Comparison of ENCODE assay signal across 21 mouse cellular contexts in the genomic region with DNA sequence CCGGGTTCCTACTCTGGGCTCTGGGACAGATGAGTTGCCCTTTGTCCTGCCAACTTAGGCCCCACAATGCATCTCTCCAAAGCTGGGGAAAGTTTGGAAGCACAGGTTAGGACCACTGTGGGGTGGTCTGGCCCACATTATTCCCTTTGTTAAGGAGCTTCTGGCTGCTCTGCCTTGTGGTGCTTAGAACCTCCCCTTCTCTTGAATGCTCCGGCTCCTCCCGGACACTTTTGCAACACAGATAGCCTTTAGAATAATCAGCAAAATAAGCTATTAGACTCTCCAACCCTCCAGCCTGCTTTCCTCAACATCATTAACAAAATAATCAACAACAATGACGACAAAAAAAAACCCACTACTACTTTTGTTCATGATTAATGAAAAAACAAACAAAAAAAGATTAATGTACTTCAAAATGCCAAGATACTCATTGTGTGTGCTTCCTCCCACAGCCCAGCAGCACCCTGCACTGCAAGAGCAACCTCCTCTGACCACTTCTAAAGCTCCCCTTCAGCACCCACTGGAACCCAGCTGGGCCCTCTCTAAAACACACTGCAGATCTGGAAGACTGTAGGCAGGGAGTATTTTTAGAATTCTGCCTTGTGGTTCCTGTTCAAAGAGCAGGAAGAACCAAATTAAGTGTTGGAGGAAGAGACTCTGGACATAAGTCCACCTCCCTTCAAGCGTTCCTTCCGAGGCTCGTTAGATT. TPM values are rescaled to one million over a fixed set of nuclear protein-coding genes. Genes with fewer than 3 reads are reported as not detected.
DNase-seq lines count a peak whose midpoint lies in the region; ATAC-seq and TF ChIP-seq lines count a peak whose summit lies in the region.
"Had no signal": no experiment of that assay in that cellular context is flagged by ENCODE, and none has a peak within 500 bp of the region (broad histone marks: within the 10 kb centered on the region; RNA-seq: fewer than 3 reads in every experiment).

No protein-coding gene starts in this region.

- 0 out of 2 replicates have a peak, but pooled peaks cover 7% of the 10 kb centered on the region for H3K4me1 ChIP-seq in kidney, postnatal 0 days (replicated peaks; ENCODE audit: insufficient read depth, low read length)
- peaks cover 3% of the 10 kb centered on the region; the same call in 1 of the 2 replicates for H3K4me1 ChIP-seq in lung, embryonic 14.5 days (ENCODE audit: insufficient read depth)
- no peaks in the 10 kb centered on the region for H3K4me1 ChIP-seq in hindbrain, embryonic 13.5 days (replicated peaks)
- H3K4me1 ChIP-seq: embryonic facial prominence, embryonic 13.5 days; hindbrain, embryonic 15.5 days; neural tube, embryonic 12.5 days had no signal

- no peak overlapping the region for H3K4me3 ChIP-seq in kidney, postnatal 0 days (replicated peaks; ENCODE audit: low read depth, low read length)
- H3K4me3 ChIP-seq in lung, embryonic 14.5 days (ENCODE audit: low read depth, low read length): no peak overlapping the region
- H3K4me3 ChIP-seq in hindbrain, embryonic 13.5 days: no peak overlapping the region
- H3K4me3 ChIP-seq: embryonic facial prominence, embryonic 13.5 days; hindbrain, embryonic 15.5 days; neural tube, embryonic 12.5 days had no signal

- DNase-seq in kidney, postnatal 0 days (ENCODE audit: low spot score): peak; percentile 82
- no peak for DNase-seq in kidney, adult 18-20 months
- DNase-seq in lung, embryonic 14.5 days: peak; percentile 93
- DNase-seq in lung, postnatal 25 days (ENCODE audit: low spot score): peak; percentile 62
- DNase-seq in spleen, postnatal 14 days (ENCODE audit: low spot score in 2 of 2): no peak
- DNase-seq: adrenal gland, postnatal 36 days; cerebellum, adult 9-10 months; gastrocnemius, postnatal 25 days; heart, postnatal 14 days; liver; liver, postnatal 0 days; right cerebral cortex, postnatal 14 days had no signal

- no peak overlapping the region for H3K4me2 ChIP-seq in kidney, postnatal 0 days (ENCODE audit: low read length)
- H3K4me2 ChIP-seq in lung, embryonic 14.5 days: no peak overlapping the region
- H3K4me2 ChIP-seq in hindbrain, embryonic 13.5 days: no peak overlapping the region
- H3K4me2 ChIP-seq: embryonic facial prominence, embryonic 13.5 days; heart, embryonic 11.5 days; hindbrain, embryonic 15.5 days; midbrain, embryonic 11.5 days; neural tube, embryonic 12.5 days had no signal

- H3K27ac ChIP-seq in kidney, postnatal 0 days: peak overlapping the region; percentile 71; the same call in 1 of the 2 replicates
- peak overlapping the region; percentile 94 for H3K27ac ChIP-seq in lung, embryonic 14.5 days (ENCODE audit: low read depth)
- no peak overlapping the region for H3K27ac ChIP-seq in hindbrain, embryonic 13.5 days
- H3K27ac ChIP-seq: embryonic facial prominence, embryonic 13.5 days; hindbrain, embryonic 15.5 days; neural tube, embryonic 12.5 days had no signal

- no peaks in the 10 kb centered on the region for H3K36me3 ChIP-seq in kidney, postnatal 0 days (ENCODE audit: insufficient read depth, low read length)
- no peaks in the 10 kb centered on the region for H3K36me3 ChIP-seq in lung, embryonic 14.5 days (ENCODE audit: insufficient read depth)
- H3K36me3 ChIP-seq in hindbrain, embryonic 13.5 days: no peaks in the 10 kb centered on the region
- H3K36me3 ChIP-seq: embryonic facial prominence, embryonic 13.5 days; hindbrain, embryonic 15.5 days; neural tube, embryonic 12.5 days had no signal

- ATAC-seq in kidney, postnatal 0 days (replicated peaks; ENCODE audit: low FRiP score, low read depth): 0 out of 2 replicates have a peak, but pooled peaks have one; percentile 14
- ATAC-seq in lung, embryonic 14.5 days (ENCODE audit: insufficient read depth): peak; percentile 98
- no peak for ATAC-seq in erythroblast, adult 5-6 weeks (replicated peaks; ENCODE audit: low FRiP score, poor library complexity, severe bottlenecking)
- ATAC-seq in hindbrain, embryonic 13.5 days (ENCODE audit: low FRiP score): no peak
- ATAC-seq: liver, postnatal 0 days had no signal

- H3K9me3 ChIP-seq in kidney, postnatal 0 days (replicated peaks; ENCODE audit: low read length): no peaks in the 10 kb centered on the region
- no peaks in the 10 kb centered on the region for H3K9me3 ChIP-seq in lung, embryonic 14.5 days (ENCODE audit: low read depth, low read length)
- H3K9me3 ChIP-seq in hindbrain, embryonic 13.5 days: no peaks in the 10 kb centered on the region
- H3K9me3 ChIP-seq: embryonic facial prominence, embryonic 13.5 days; hindbrain, embryonic 15.5 days; neural tube, embryonic 12.5 days had no signal

- 34% methylated on average over 7 of the region's 7 CpGs for WGBS in kidney, postnatal 0 days
- WGBS in lung, embryonic 14.5 days: 16% methylated on average over 7 of the region's 7 CpGs
- WGBS in hindbrain, embryonic 13.5 days: 80% methylated on average over 7 of the region's 7 CpGs

- H3K9ac ChIP-seq in kidney, postnatal 0 days (ENCODE audit: low read depth, low read length): no peak overlapping the region
- H3K9ac ChIP-seq in lung, embryonic 14.5 days: no peak overlapping the region
- no peak overlapping the region for H3K9ac ChIP-seq in hindbrain, embryonic 13.5 days
- H3K9ac ChIP-seq: embryonic facial prominence, embryonic 13.5 days; hindbrain, embryonic 15.5 days; liver, postnatal 0 days; neural tube, embryonic 12.5 days had no signal

- no peak for TF ChIP-seq CTCF in kidney, postnatal 0 days (IDR thresholded peaks at IDR 0.05; ENCODE audit: low read depth)
- TF ChIP-seq CTCF in lung, embryonic 14.5 days (IDR thresholded peaks at IDR 0.05; ENCODE audit: low read depth): no peak

- no peaks in the 10 kb centered on the region for H3K27me3 ChIP-seq in kidney, postnatal 0 days (ENCODE audit: insufficient read depth, low read length)
- H3K27me3 ChIP-seq in lung, embryonic 14.5 days (ENCODE audit: insufficient read depth, low read length): no peaks in the 10 kb centered on the region
- H3K27me3 ChIP-seq in hindbrain, embryonic 13.5 days: no peaks in the 10 kb centered on the region
- H3K27me3 ChIP-seq: embryonic facial prominence, embryonic 13.5 days; hindbrain, embryonic 15.5 days; neural tube, embryonic 12.5 days had no signal

RNA-seq across cellular contexts. Expression of gene Oxgr1, which starts 53.1 kb away (rescaled TPM):
- 9.3 and 9.9 TPM in 2 replicates for polyA plus RNA-seq in kidney, postnatal 0 days (2015; fragmentation: Nextera tagmentation; extraction: Ambion mirVana)
- 0.07 and 0.12 TPM in 2 replicates for polyA plus RNA-seq in lung, embryonic 14.5 days (2014; fragmentation: Nextera tagmentation; extraction: Ambion mirVana)
- not detected in 2 replicates for total RNA-seq in erythroblast, adult 5-6 weeks (2015; ENCODE audit: low replicate concordance)
- total RNA-seq in erythroblast, adult 5-6 weeks (2017; ENCODE audit: low replicate concordance): not detected in 2 replicates
- not detected in 2 replicates for polyA plus RNA-seq in hindbrain, embryonic 13.5 days (2015; fragmentation: Nextera tagmentation; extraction: Ambion mirVana)
- total RNA-seq: adrenal gland, postnatal 36 days; ES-E14; gastrocnemius, postnatal 25 days; heart, postnatal 14 days; monocyte, adult 5-6 weeks had no signal
- polyA plus RNA-seq: embryonic facial prominence, embryonic 13.5 days; heart, embryonic 11.5 days; hindbrain, embryonic 15.5 days; liver, postnatal 0 days; midbrain, embryonic 11.5 days; neural tube, embryonic 12.5 days had no signal

Comparison
In these comparisons a context has a peak if more than half of its experiments do, and no peak if none do; other contexts are left out.
1. DNase-seq: peak in kidney, postnatal 0 days (single experiment), lung, embryonic 14.5 days (single experiment) and lung, postnatal 25 days (single experiment); none in kidney, adult 18-20 months (single experiment) and spleen, postnatal 14 days (0 of 2).
2. ATAC-seq: peak in kidney, postnatal 0 days (single experiment) and lung, embryonic 14.5 days (single experiment); none in erythroblast, adult 5-6 weeks (single experiment) and hindbrain, embryonic 13.5 days (single experiment).